Mouse (Mus musculus) NIH3T3 (cell line): ENCODE results near the gene Abca8b.
"Not testable (repeated sequence)": the region's sequence is repeated elsewhere in the genome, so short reads cannot be mapped to it uniquely, and the experiment has no call there.

Experiments
- DNase-seq: peaks from one replicate; pipeline ENCODE4 v3.0.0-alpha.2; 2012; ENCODE audit warnings: low read depth

Abca8b gene

DNA sequence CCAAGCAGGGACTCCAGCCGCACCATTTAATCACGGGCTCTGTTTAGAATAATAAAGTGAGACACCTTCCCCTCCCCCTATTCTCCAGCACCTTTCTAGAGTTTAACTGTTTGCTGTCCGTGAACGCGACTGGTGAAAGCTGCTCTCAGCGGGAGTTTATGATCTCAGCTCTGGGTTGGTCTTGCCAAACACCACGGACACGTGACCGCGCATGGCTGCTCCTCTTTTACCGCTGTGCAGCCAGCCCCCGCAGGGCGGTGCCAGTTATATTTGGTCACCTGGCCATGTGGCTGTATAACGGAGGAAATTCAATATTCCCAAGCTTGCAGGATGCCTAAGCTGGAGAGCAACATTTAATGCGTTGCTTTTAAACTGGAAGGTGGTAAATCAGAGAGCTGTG is at the start of gene Abca8b:
Gene Abca8b, minus strand, starts transcription at position 222 of the 400 bp plus-strand sequence.
- DNase-seq, result peak; percentile 73

DNA sequence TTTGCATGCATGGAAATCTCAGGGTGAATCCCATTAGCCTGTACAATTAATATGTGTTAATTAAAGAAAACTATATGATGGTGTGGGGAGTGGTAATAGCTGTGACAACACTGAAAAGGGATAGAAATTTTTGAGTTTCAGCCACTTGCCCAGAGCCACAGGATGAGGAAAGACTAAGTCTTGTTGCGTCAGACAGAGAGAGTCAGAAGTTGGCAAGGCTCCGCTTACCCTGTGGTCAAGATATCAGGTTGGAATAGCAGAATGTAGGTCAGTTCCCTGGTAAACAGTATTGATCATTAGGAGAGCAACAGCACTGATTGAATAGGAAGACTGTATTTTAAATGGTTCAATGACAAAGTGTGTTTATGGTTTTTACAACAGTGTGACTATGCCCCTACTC is 42.1 kb upstream of the Abca8b start:
- peak; percentile 53 for DNase-seq

DNA sequence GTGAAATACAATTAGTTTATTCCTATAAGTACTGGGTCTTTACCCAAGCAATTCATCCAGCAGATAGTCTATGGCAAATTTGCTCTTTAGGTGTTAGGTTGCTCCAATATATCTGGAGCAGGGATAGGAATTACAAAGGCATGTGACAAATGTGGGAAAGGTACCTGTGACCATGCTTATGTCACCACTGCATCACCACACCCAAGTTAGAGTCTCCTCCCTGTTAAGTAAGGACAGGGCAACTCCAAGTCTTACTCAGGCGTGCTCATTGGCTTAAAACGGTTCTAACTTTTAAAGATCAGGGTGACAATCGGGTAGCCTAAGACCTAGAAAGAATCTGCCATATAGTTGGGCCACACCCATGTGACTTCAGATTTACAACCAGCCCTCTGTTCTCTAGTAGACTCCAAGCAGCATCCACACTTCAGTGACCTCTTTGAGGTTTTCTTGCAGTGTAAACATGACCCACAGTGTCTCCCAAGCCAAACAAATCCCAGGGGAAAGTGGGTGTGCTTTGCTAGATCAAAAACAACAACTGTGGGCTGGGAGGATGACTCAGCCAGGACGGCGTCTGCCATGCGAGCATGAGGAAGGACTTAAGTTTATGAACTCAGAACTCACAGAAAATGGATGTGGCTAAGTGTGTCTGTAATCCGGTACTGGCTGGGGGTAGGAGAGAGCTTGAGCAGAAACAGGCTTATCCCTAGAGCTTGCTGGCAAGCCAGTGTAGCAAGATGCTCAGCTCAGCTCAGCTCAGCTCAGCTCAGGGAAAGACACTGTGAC is 33.5 kb upstream of the Abca8b start:
- peak; percentile 84 for DNase-seq

DNA sequence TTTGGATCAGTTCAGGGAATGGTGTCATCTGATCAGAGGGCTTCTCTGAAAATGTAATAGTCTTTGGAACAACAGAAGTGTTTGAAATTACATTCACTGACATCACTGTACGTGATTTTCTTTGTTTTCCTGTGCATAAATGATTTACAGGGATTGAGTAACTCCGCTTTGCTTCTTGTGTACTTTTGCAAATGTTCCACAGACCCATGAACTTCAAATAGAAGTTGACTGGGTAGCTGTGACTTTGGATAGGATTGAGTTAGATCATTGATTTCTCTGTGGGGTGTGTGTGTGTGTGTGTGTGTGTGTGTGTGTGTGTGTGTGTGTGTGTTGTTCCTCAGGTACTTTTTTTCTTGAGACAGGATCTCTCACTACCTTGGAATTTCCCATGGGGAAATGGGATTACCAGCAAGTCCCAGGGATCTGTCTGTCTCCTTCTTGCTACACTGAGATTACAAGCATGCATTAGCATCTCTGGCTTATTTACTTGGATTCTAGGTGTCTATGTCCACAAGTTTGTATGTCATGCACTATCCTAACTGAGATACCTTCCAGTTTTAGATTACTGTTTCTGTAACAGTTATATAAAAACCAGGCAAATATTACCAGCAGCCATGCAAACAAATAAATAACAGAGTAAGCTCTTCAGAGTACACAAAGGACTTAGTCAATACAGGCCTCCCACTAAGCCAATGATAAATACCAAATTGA is 15.3 kb upstream of the Abca8b start:
- DNase-seq, result no peak

DNA sequence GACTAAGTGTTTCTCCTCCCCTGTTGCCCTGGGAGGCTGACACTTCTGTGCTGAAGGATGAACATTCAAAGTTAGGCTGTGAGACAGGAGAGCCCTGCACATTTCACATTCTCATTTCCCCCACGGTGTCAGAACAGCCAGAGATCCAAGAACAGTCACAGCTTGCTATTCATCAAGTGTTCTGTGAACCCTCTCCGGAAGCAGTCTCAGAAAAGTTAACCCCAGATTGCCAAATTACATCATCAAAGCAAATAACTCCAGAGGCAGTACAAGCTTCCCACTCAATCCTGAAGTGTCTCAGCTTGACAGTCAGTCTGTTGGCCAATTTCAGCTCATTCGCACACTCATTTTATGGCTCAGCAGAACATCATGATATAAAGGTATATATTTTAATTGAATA is 632 bp downstream of the Abca8b start:
- peak; percentile 20 for DNase-seq

DNA sequence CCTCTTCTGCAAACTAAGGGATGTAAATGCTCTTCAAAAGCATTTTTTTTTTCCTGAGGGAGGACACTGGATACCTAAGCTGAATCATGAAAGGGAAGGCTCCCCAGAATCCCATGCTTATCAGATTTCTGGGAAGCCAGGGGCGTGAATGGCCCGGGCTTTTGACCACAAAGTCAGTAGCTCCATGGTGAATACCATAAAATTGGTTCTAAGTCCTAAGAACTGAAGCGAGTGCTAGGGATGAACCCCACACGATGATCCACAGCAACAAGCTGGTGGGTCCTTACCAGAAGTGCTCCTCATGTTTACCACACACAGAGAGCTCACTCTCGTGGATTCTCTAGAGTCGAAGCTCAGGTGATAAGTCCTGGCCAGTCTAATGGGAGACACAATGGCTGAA is 1.6 kb downstream of the Abca8b start:
- no peak for DNase-seq

DNA sequence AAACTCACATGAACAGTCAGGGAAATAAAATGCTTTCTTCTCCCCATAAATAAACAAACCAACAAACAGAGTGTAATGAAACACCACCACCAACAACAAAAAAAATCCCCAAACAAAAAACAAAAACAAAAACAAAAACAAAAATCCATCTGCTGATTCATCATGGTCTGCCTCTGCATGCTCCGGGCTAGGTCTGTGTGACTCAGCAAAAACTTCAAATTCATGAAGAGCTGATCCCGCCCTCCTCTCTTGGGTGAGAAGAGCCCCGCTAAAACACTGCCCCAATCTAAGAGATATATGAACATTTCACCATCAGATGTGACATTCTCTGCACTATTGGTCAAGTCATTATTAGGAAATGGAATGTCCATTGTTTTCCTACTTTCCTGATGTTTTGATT is 4.4 kb downstream of the Abca8b start:
- peak; percentile 54 for DNase-seq

DNA sequence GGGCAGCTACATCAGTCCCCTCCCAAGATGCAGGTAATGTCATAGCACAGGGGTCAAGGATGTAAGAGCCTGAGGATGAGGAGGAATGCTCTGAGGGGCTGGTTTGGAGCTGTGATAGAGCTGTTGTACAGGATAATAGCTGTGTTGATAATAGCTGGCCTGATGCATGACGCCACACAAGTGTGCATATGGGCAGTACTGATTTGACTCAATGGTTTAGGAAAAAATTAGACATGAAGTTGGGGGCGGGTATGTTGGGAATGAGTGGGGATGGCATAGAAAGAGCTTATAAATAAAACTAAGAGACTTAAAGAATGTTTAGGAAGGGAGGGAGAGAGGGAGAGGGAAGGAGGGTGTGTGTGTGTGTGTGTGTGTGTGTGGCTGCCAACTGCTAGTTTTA is 5.4 kb downstream of the Abca8b start:
- DNase-seq, result no peak

DNA sequence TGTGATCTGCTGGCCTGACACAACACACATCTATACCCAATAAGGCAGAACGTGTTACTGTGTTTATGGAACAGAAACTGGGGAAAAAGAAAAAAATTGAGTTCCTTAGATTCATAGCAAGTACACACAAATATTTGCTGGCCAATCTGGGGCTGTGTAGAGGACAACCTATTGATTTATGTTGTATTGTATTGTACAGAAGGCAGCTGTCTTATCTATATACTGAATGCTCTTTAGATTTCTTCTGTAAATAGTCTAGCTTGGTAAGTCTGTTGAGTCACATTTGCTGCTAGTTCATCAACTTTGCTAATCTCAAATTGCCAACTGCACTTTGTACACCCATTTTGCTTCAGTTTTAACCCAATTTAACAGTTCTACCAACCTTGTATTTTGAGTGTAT is 7.5 kb downstream of the Abca8b start:
- no peak for DNase-seq

DNA sequence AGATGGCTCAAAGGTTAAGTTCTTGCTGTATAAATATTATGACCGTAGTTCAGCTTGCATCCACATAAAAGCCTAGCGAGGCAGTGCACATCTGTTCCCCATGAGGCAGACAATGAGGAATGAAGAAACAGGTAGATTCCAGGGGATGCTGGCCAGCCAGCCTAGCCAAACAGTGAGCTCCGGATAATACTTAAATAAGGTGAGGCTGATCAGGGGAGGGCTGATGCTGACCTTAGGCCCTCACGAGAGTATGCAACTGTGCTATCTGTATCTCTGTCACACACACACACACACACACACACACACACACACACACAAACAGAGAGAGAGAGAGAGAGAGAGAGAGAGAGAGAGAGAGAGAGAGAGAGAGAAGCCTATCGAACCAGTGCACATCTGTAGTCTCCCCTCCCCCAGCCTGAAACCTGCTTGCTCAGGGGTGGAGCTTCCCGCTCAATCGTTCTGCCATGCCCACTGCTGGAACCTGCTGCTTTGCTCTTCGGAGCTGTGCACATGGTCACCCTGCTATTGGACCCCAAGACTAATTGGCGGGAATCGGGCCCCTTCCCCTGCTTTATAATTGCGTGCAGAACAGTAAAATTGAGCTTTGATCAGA is 8.1 kb downstream of the Abca8b start:
- not testable (repeated sequence) for DNase-seq

DNA sequence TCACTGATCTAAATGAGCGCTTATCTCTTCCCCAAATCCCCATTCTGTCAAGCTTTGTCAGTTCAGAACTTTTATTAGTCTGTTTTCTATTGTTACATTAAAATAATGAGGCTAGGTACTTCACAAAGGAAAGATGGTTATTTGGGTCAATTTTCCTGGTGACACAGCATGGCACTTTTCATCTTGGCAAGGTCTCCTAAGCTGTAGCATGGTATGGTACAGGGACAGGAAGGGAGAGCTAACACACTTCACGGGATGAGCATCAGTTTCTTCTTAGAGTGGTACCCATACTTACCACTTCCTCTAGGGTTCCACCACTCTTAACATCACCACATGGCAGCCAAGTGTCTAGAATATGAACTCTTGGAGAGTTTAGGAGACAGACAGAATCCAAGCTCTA is 13.8 kb downstream of the Abca8b start:
- DNase-seq, result no peak

DNA sequence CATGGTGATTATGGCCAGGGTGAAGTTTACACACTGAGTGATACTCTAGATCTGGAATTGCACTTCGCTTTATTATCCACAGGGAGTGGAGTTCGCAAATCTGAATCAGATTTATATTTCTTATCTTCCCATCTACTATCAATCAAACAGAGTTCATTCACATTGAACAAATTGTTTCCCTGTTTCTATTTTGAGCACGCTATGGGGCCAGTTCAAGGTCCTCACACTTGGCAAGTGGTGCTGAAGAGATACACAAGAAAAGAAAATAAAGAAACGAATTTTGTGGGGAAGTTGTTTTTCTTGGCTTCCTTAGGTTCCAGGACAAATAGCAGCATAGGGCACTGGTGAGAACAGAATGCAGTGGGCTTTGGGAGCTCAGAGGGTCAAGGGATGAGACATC is 25.1 kb downstream of the Abca8b start:
- no peak for DNase-seq

DNA sequence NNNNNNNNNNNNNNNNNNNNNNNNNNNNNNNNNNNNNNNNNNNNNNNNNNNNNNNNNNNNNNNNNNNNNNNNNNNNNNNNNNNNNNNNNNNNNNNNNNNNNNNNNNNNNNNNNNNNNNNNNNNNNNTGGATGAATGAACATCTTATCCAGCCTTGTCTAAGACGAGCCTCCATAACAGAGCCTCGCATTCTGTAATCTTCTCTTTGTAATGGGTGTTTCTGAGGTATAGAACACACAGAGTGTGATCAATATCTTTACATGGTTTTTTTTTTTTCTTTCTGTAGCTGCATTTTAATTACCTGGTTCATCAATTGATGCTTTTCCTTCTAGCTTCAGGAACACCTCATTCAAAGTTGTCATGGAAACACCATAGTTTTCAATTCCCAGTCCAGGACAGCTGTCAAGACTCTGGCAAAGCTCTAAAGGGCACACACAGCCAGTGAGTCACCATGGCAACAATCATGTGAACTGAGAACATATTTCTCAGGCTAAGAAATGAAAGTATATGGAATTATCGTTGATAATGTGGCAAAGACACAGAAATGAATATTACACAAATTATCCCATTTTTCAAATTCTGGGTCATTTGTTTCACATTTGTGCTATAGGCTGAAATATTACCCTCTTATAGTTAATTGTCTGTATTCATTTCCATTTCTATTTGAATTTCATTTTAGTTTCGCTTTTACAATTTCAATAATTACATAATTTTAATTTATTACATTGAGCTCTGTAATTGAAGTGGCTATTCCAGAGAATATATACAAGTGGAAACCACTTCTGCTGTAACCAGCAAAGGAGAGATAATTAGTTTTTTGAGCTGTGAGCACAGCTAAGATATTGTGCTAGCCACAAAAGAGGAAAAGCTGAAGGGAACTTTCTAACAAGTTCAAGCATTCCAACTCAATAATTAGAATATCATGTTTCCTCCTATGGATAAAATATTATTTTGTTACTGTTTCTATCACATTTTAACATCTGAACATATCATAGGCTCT is 33.9 kb downstream of the Abca8b start:
- DNase-seq, result peak; percentile 47

DNA sequence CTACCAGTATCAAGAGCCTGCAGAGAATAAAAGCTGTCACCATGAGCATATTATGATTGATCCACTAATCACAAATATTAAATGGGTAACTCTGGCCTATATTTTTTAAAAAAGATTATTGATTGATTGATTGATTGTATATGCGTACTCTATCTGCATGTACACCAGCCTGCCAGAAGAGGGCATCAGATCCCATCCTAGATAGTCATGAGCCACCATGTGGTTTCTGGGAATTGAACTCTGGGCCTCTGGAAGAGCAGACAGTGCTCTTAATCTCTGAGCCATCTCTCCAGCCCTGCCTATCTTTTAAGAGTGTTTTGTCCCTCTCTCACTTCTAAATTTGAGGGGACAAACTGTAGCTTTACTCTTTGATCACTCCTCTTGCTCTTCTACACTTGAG is 40.5 kb downstream of the Abca8b start:
- no peak for DNase-seq

DNA sequence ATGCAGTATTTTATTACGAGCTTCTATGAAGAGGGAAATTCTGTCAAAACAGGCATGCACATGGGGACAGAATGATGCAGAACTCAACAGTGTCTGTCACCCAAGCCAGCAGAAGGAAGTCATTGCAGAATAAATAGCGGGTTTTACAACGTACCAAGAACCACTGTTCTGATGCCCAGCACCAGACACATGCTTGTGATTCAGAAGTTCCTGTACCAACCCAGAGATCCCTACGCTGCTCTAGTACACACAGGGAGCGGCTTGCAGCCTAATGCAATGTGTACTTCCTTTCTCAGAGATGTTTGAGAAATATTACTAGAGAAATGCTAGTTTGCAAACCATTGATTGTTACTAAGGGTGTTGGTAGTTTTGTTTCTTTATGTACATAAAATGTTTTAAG is 58.7 kb downstream of the Abca8b start:
- DNase-seq, result no peak

DNA sequence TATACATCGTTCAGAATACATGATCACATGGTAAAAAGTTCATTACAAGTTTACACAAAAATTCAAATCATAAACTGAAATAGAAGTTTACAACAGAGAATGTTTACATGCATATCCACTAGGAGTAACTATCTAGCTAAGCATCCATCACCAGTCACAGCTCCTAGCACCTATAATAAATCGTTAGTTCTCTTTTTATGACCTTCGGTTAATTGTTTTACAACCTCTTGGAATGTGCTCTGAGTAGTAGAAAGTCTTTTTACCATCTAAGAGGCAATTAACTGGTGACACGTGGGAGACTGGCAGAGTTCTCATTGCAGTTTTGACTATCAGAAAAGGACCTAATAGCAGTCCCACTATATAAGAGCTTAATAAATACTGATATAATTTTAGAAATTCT is 62.4 kb downstream of the Abca8b start:
- DNase-seq, result not testable (repeated sequence)

DNA sequence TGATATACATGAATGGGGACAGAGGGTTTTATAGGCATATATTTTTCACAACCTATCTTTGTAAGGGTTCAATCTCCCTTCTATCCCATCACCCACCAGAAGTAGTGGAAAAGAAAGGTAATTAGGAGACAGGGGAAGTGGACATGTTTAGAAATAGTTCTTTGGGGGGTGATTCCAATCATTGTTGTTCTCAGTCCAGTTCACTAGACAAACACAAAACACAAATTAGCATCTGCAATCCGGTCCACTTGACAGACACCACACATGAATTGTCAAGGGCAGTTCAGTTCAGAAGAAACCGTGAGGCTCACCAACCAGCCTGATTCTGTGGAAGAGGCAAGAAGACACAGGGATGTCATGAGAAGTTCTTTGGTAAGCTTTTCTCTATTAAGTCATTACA is 67.2 kb downstream of the Abca8b start:
- no peak for DNase-seq

DNA sequence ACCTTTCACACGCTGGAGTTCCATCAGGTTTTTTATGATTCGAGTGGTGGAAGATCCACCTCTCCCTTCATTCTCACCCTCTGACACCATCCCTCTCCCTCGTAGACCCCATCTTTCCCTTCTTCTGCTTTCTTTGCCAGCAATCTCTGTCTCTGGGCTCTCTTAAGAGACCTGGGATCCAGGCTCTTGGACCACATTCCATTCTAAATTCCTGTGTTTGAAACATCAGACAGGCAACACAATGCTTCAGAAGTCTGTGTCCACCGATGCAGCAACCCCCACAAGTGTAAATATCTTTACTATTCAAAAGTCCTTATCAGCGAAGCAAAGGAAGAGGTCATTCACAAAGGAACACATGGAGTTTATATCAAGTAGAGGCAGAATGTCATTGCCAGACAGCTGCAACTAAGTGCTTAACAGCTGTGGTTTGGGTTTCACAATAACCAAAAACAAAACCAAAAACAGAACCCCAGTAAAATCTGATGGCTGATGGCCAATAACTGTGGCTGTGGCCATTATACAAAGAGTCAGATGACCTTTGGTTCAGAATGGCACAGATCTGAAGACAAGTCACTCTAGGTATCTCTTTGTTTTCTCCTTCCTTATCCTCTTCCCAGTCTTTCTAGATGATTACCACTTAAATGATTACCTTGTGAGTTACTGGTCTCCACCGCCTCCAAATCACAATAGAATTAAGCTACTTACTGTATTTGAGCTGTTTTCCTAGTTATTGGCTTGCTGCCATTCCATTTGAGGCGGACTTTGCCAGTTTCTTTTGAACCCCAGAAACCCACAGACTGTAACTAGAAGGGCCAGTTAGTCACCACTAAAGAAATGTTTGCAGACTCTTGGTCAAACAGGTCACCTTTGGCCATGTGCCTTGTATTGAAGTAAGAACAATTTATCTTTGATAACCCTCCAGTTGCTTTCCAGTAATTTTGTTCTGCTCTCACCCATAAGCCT is 68.6 kb downstream of the Abca8b start:
- DNase-seq, result peak; percentile 36

DNA sequence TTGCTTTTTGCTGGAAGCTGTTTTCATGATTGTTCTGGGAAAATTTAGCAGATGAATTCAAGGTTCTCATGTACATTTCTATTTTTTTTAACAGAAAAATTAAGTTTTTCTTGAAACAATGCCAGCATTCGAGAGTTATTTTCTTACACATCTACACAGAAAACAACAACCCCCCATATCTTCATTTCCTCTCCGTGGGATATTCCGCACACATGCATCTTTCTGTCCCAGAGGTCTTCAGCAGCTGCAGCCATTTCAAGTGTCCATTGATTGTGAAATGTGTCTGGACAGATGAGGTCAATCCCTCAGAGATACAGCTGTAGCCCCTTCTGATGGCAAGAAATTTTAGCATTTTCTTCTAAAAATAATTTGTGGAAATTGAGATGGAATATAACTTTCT is 73.4 kb downstream of the Abca8b start:
- DNase-seq, result no peak

DNA sequence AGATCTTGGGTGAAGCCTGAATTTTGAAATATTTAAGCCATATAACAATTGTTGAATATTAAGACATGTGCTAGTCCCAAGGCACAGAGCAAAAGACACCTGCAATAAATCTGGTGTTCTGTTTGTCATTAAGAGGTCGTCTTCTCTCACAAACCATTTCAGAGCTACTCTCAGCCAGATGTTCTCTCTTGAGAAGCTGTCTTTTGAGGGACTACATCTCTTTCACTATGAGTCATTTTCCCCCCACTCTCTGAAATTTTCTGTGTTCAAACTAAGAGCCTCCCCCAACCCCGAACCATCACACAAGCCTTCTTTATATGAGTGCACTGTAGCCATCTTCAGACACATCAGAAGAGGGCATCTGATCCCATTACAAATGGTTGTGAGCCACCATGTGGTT is 76.2 kb downstream of the Abca8b start:
- no peak for DNase-seq

DNA sequence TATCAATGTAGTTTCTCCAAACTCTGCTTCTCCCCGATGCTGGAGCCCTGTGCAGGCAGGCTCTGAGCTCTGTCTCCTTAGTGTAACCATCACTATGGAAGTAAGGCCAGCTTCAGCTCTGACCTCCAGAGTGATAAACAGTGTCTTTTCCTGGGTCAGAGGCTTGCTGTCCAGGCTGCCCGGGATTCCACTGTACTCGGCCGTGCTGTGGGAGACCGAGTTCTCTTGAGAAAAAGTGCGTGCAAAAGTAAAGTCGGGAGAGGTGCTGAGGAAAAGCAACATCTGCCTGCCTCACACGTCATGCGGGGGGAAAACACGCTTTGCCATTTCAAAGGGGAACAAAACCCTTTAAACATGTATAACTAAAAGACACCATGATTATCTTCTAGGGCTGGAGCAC is 79.0 kb downstream of the Abca8b start:
- no peak for DNase-seq
